17 mouse cellular contexts compared by ENCODE assay signal in the genomic region with DNA sequence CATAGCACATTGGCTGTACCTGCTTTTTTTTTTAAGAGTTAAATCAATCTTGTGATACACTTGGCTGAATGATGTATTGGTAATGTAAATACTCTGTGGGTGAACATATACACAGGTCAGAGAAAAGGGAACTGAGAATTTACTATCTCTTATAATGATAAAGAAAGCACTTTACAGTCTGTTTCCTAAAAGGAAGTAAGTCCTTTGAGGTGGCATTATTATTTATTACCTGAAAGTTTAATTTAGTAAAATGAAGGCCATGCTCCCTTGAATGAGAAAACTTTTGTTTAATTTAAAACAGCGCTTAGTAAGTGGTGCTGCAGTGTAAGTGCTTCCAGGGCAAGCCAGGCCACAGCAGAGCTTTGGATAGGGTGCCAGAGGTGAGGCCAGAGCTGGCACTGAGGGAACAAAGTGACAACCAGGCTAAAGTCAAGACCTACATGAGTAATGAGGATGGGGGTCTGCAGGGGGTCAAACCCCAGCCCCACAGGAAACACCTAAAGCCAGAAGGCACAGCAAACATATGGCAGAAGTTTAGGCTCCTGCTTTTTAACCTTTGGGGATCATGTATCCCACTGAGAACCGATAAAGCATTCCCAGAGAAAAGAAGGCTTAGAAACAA.
A peak's percentile ranks its signal among the peaks of the same experiment; 100 is the strongest.
DNase-seq lines count a peak whose midpoint lies in the region; ATAC-seq lines count a peak whose summit lies in the region.
"Had no signal": no experiment of that assay in that cellular context is flagged by ENCODE, and none has a peak within 500 bp of the region (broad histone marks: within the 10 kb centered on the region; RNA-seq: fewer than 3 reads in every experiment).

No protein-coding gene starts in this region.

- H3K4me1 ChIP-seq in hindbrain, embryonic 11.5 days (replicated peaks; ENCODE audit: control insufficient read depth, insufficient read depth, low read length) = no peaks in the 10 kb centered on the region
- no peaks in the 10 kb centered on the region; the same call in 1 of the 2 replicates for H3K4me1 ChIP-seq in hindbrain, embryonic 16.5 days (ENCODE audit: control insufficient read depth, insufficient read depth, low read depth, low read length)
- peaks cover 33% of the 10 kb centered on the region for H3K4me1 ChIP-seq in embryonic facial prominence, embryonic 10.5 days
- H3K4me1 ChIP-seq: heart, embryonic 10.5 days; limb, embryonic 15.5 days; midbrain, embryonic 12.5 days had no signal

- WGBS in hindbrain, embryonic 11.5 days = 62% methylated on average over 2 of the region's 2 CpGs
- 63% methylated on average over 2 of the region's 2 CpGs for WGBS in hindbrain, embryonic 16.5 days
- 36% methylated on average over 2 of the region's 2 CpGs for whole genome bisulfite sequencing in embryonic facial prominence, embryonic 10.5 days

- peak; percentile 4 for DNase-seq in hindbrain, embryonic 11.5 days (ENCODE audit: low spot score)
- peak; percentile 6 for DNase-seq in left cerebral cortex, postnatal 4 days
- no peak for DNase-seq in left cerebral cortex, adult 18-20 months (ENCODE audit: low spot score in 2 of 2)
- DNase-seq in embryonic facial prominence, embryonic 10.5 days (ENCODE audit: low spot score) = peak; percentile 73
- no peak for DNase-seq in layer of hippocampus, adult 9-11 months
- no peak for DNase-seq in left cerebral cortex, postnatal 10 days (ENCODE audit: extremely low spot score in 1 of 2, low spot score in 2 of 2)
- DNase-seq: adrenal gland, adult 8-10 months; heart, postnatal 10 days; lung, postnatal 4 days; right cerebral cortex, adult 18-20 months had no signal

- H3K27me3 ChIP-seq in hindbrain, embryonic 11.5 days (ENCODE audit: control insufficient read depth, insufficient read depth, low read length) = no peaks in the 10 kb centered on the region
- no peaks in the 10 kb centered on the region for H3K27me3 ChIP-seq in hindbrain, embryonic 16.5 days (replicated peaks; ENCODE audit: control insufficient read depth, insufficient read depth, low read length)
- no peaks in the 10 kb centered on the region for H3K27me3 ChIP-seq in embryonic facial prominence, embryonic 10.5 days (replicated peaks; ENCODE audit: low read depth, poor library complexity, severe bottlenecking)
- H3K27me3 ChIP-seq: limb, embryonic 15.5 days had no signal

- H3K4me2 ChIP-seq in hindbrain, embryonic 11.5 days (replicated peaks; ENCODE audit: low read depth, low read length) = no peak overlapping the region
- H3K4me2 ChIP-seq in hindbrain, embryonic 16.5 days (ENCODE audit: low read length) = no peak overlapping the region
- H3K4me2 ChIP-seq: limb, embryonic 15.5 days; midbrain, embryonic 12.5 days had no signal

- intact Hi-C loops in left cerebral cortex, postnatal 4 days (cut with DNase I) = no loop called here
- intact Hi-C loops in left cerebral cortex, postnatal 10 days (cut with DNase I) = no loop called here

- H3K36me3 ChIP-seq in hindbrain, embryonic 11.5 days (ENCODE audit: control insufficient read depth, insufficient read depth, low read length) = no peaks in the 10 kb centered on the region
- H3K36me3 ChIP-seq in hindbrain, embryonic 16.5 days (ENCODE audit: control insufficient read depth, insufficient read depth, low read length) = no peaks in the 10 kb centered on the region
- no peaks in the 10 kb centered on the region for H3K36me3 ChIP-seq in embryonic facial prominence, embryonic 10.5 days (replicated peaks)
- H3K36me3 ChIP-seq: heart, embryonic 10.5 days; limb, embryonic 15.5 days; midbrain, embryonic 12.5 days had no signal

- H3K4me3 ChIP-seq in hindbrain, embryonic 11.5 days (ENCODE audit: low read depth, low read length) = no peak overlapping the region
- H3K4me3 ChIP-seq in hindbrain, embryonic 16.5 days (ENCODE audit: low read length) = no peak overlapping the region
- no peak overlapping the region for H3K4me3 ChIP-seq in embryonic facial prominence, embryonic 10.5 days
- H3K4me3 ChIP-seq: heart, embryonic 10.5 days; left cerebral cortex, adult 2 months; limb, embryonic 15.5 days; midbrain, embryonic 12.5 days; myocyte had no signal

- H3K9me3 ChIP-seq in hindbrain, embryonic 11.5 days (ENCODE audit: control insufficient read depth, low read length) = no peaks in the 10 kb centered on the region
- H3K9me3 ChIP-seq in hindbrain, embryonic 16.5 days (ENCODE audit: control insufficient read depth, low read length) = no peaks in the 10 kb centered on the region
- H3K9me3 ChIP-seq in embryonic facial prominence, embryonic 10.5 days = no peaks in the 10 kb centered on the region
- H3K9me3 ChIP-seq: heart, embryonic 10.5 days; limb, embryonic 15.5 days; midbrain, embryonic 12.5 days had no signal

- no peak overlapping the region for H3K9ac ChIP-seq in hindbrain, embryonic 11.5 days (ENCODE audit: low read depth, low read length)
- H3K9ac ChIP-seq in hindbrain, embryonic 16.5 days (ENCODE audit: low read depth, low read length) = no peak overlapping the region
- H3K9ac ChIP-seq: limb, embryonic 15.5 days; midbrain, embryonic 12.5 days had no signal

- H3K27ac ChIP-seq in hindbrain, embryonic 11.5 days (ENCODE audit: low read depth, low read length) = no peak overlapping the region
- no peak overlapping the region for H3K27ac ChIP-seq in hindbrain, embryonic 16.5 days (ENCODE audit: low read depth, low read length)
- no peak overlapping the region for H3K27ac ChIP-seq in embryonic facial prominence, embryonic 10.5 days (replicated peaks)
- H3K27ac ChIP-seq: heart, embryonic 10.5 days; left cerebral cortex, adult 2 months; limb, embryonic 15.5 days; midbrain, embryonic 12.5 days had no signal

- ATAC-seq in hindbrain, embryonic 11.5 days (ENCODE audit: low FRiP score) = no peak
- no peak for ATAC-seq in hindbrain, embryonic 16.5 days
- ATAC-seq in megakaryocyte progenitor cell, adult 5-6 weeks (replicated peaks; ENCODE audit: poor library complexity) = 0 out of 2 replicates have a peak, but pooled peaks have one; percentile 34

Comparison
In these comparisons a context has a peak if more than half of its experiments do, and no peak if none do; other contexts are left out.
1. DNase-seq: peak in hindbrain, embryonic 11.5 days (single experiment), left cerebral cortex, postnatal 4 days (single experiment) and embryonic facial prominence, embryonic 10.5 days (single experiment); none in left cerebral cortex, adult 18-20 months (0 of 2), layer of hippocampus, adult 9-11 months (single experiment) and left cerebral cortex, postnatal 10 days (0 of 2).